Mouse (Mus musculus): ENCODE data around the gene Alkbh3. TPM values are rescaled to one million over a fixed set of nuclear protein-coding genes. Genes with fewer than 3 reads are reported as not detected.

Alkbh3 gene
- total RNA-seq, 2 experiments from 2014 or later: 54.8 to 55.7 TPM

DNA sequence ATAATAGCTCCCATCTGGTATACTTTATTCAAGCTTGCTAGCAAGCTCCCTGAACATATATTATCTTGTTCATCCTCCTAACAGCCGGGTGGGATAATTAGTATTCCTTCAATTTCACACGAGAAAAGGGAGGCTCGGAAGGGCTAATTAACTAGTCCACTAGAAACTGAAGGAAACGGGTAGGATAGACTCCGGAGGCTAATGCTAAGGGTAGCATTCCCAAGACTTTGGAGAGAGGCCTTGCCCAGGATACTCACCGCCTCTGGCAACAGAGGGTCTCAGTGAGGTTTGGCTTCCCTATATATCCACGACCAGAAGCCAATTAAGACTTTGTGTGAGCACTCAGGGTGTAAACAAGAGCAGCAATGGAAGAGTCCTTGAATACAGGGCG, 52.8 kb downstream of the Alkbh3 start:
- H3K4me3 ChIP-seq: no peak overlapping the region
- no peak for DNase-seq
- no peak for TF ChIP-seq CTCF (IDR thresholded peaks at IDR 0.05)
- intact Hi-C loops (cut with DNase I): no loop called here
- peak overlapping the region; percentile 80; the same call in 1 of the 2 replicates for H3K27ac ChIP-seq

DNA sequence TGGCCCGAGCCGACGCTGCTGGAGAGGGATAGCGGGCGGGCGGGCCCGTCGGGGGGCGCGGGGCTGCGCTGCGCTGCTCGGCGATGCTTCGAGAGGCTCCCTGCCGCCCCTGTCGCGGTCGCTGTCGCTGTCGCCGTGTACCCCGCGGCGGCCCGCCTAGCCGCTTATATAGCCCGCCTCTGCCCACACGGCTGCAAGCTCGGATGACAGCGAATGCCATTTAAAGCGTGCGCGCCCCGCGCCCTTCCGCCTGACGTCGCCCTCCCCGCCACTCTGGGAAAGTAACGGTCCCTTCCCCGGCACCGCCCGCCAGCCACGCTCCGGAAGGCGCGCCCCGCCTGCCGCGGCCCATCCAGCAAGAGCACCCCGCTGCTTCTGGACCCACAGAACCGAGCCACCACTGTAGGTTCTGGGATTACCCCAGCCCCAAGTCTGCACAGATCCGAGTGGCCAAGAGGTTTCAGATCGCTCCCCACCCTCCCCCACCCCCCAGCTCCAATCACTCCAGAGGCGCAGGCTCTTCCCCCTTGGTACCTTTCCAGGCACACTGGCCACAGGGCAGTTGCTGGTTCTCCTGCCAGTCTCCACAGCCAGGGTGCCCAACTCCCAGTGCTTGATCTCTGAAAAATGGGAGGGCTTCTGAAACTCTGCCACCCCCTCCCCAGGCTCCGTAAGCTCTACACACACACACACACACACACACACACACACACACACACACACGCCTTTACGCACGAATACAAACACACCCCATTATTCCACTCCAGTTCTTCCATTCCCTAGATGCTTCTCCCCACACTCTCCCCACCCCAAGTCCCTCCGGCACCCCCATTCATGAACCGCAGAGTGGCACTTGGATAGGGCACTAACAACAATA, 53.5 kb downstream of the Alkbh3 start, which contains the start of gene Gm13889:
Gene Gm13889 (minus strand): TSS at position 294 of the 877 bp plus-strand sequence.
- peak; percentile 88 for DNase-seq
- no peak for TF ChIP-seq CTCF (IDR thresholded peaks at IDR 0.05)
- peak within 1 kb of the TSS; percentile 81 for H3K4me3 ChIP-seq
- intact Hi-C loops (cut with DNase I): no loop called here
- peak within 1 kb of the TSS; percentile 80 for H3K27ac ChIP-seq

DNA sequence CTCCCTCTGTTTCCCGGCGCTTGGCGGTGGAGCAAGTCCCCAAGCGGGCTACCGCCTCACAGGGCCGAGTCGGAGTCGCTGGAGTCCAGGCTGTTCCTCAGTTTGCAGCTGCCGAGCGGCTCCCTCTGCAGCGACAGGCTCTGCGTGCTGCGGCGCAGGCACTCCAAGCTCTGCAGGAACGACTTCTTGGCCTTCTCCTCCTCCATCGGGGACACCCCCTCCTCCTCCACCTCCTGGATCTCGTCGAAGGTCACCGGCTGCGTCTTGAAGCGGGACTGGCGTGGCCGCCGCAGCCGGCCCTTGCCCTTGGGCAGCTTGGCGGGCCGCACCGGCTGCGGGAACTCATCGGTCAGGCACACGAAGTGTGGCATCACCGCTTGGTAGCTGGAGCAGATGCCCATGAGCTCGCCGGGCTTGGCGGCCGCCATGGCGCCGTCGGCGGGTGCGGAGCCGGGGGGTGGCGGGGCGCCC, 54.2 kb downstream of the Alkbh3 start:
- TF ChIP-seq CTCF (IDR thresholded peaks at IDR 0.05): no peak
- Histone ChIP-seq H3K4me3 (peak overlapping the region; percentile 81), H3K27ac (peak overlapping the region; percentile 80)
- DNase-seq: peak; percentile 69
- intact Hi-C loops (cut with DNase I): no loop called here

DNA sequence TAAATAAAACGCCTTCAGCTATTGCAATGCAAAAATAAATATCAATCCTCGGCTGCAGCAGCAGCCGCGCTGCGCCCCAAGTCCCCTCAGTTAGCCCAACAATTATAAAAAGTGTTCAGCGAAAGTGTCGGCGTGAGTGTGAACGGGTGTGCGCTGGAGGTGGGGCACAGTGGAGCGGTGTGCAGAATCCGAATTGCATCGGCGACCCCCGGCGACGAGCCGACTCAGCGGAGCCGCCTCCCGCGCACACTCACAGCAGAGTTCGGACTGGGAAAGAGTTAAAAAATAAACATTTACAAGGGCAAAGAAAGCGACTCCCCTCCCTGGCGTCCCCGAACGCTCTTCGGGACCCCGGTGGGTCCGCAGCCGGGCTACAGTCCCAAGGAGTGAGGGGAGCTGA, 54.7 kb downstream of the Alkbh3 start:
- intact Hi-C loops (cut with DNase I): loop anchor here (2.0 kb wide), 1 partner anchor 45 kb away; no protein-coding TSS in a partner anchor
- no peak for DNase-seq
- Histone ChIP-seq H3K4me3 (peak overlapping the region; percentile 81), H3K27ac (peak overlapping the region; percentile 80)
- TF ChIP-seq CTCF (IDR thresholded peaks at IDR 0.05): no peak

DNA sequence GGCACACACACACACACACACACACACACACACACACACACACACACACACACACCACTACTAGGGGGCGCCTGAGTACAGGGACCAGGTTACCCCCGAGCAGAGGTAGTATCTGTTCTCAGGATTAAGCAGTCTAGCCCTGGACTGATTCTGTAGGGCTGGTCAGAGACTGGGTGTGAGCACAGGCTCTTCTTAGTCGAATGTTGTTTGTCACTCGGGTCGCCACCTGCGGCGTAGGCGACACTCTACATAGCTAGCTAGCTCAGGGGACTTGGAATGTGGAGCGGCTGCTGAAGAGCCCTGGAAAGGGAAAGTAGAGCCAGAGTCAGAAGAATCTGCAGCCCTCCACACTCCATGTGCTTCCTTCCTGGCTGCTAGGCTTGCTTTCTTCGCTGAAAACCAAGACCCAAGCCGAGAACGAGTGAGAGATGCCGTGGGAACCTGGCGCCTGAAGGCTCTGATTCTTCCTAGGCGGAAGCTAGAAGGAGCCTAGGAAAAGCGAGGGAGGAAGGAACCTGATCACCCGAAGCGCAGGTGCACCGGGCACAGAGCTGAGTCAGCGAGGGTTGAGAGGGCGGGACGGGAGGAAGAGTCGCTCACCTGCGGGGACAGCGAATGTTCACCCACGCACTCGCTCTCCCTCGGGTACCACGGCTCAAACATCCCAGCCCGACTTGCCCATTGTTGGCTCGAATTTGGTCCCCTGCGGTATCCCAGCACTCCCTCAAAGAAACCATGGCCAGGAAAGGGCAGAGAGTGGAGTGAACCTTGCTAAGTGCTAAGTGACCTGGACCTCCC, 55.6 kb downstream of the Alkbh3 start:
- Histone ChIP-seq H3K27ac (peak overlapping the region; percentile 68), H3K4me3 (peak overlapping the region; percentile 81)
- intact Hi-C loops (cut with DNase I): loop anchor here (2.0 kb wide), 1 partner anchor 44 kb away; no protein-coding TSS in a partner anchor
- TF ChIP-seq CTCF (IDR thresholded peaks at IDR 0.05): no peak
- no peak for DNase-seq

DNA sequence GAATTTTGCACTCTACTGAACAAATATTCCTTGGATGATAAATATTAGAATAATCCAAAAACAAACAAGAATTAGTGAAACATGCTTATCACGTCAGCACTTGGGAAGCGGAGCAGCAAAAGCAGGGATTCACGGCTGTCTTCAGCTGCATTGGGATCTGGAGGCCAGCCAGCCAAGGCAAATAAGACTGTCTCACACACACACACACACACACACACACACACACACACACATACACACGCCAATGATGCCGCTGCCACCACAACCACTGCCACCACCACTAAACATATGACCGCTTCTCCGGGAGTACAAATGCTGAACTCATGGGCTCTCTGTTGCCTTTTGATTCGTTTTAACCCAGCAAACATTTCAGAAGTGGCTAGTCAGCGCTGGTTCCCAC, 56.9 kb downstream of the Alkbh3 start:
- no peak overlapping the region for H3K4me3 ChIP-seq
- TF ChIP-seq CTCF (IDR thresholded peaks at IDR 0.05): no peak
- intact Hi-C loops (cut with DNase I): loop anchor here (2.0 kb wide), 1 partner anchor 43 kb away; no protein-coding TSS in a partner anchor
- DNase-seq: no peak
- no peak overlapping the region for H3K27ac ChIP-seq

DNA sequence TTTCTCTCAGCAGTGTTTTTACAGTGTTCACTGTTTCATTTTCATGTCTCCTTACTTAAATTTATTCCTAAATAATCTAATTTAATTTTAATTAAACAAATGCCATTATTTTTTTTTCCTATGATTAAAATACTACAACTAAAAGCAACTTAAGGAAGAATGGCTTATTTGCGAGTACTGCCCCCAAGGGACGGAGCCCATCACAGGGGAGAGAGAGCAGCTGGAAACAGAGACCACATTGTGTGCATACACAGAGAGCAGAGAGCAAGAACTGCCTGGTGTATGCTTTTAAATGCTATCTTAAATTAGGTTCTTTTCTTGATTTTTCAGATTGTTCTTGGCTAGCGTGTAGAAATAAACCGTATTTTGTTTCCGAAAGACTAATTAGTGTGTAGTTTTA, 63.6 kb downstream of the Alkbh3 start:
- Histone ChIP-seq H3K27ac (no peak overlapping the region), H3K4me3 (no peak overlapping the region)
- no peak for DNase-seq
- intact Hi-C loops (cut with DNase I): no loop called here
- no peak for TF ChIP-seq CTCF (IDR thresholded peaks at IDR 0.05)

DNA sequence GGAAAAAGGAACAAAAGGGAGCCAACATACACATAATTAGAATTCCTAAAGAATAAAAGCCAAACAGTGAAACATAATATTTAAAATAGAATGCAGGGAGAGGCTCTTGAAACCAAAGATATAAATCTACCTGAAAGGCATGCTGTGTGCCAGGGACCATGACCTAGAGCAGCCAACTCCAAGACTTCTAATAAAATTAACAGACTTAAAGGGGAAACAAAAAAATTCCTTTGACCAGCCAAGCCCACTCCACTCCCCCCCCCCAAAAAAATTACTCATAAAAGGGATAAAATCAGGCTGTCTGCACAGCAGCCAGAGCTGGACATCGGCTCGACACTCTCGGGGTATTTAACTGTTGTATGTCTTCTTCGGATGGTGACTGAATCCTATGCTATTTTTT, 65.8 kb downstream of the Alkbh3 start:
- no peak for DNase-seq
- intact Hi-C loops (cut with DNase I): no loop called here
- H3K4me3 ChIP-seq: no peak overlapping the region
- no peak overlapping the region for H3K27ac ChIP-seq
- no peak for TF ChIP-seq CTCF (IDR thresholded peaks at IDR 0.05)

DNA sequence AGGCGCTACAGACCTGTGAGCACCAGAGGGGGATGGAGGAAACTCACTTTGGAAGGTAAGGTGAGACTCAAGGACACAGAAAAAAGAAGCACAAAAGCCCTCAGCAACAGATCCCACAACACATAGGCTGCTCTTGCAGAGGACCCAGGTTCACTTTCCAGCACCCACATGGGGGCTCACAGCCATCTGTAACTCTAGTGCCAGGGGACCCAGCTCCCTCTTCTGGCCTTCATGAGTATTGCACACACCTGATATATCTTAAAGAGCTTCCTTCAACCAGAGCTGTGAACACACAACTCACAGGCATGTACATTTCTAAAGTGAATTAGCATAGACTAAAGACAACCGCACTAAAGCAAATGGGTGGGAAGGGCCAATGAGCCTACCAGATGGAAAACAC, 66.5 kb downstream of the Alkbh3 start:
- intact Hi-C loops (cut with DNase I): no loop called here
- no peak for DNase-seq
- Histone ChIP-seq H3K27ac (no peak overlapping the region), H3K4me3 (no peak overlapping the region)
- peak; percentile 35; the same call in 1 of the 2 replicates for TF ChIP-seq CTCF (IDR thresholded peaks at IDR 0.05)

DNA sequence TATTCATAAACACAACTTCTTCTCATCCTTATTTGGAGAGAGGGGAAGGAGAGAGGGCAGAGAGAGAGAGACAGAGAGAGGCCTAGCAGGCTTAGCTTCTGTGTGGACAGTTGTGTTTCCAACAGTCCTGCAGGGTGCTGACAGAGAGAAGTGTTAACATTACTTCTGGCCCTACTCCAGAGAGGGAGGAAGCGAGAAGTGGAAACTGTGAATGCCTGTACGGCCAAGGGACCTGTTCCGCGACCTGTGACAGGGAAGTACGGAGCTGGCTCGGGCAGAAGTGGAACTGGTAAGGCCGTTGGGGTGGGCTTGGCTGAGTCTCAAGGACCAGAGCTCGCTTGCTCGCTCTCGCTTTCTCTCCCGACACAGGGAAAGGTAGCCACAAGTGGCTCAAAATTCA, 68.9 kb downstream of the Alkbh3 start:
- H3K4me3 ChIP-seq: peak overlapping the region; percentile 29
- no peak for TF ChIP-seq CTCF (IDR thresholded peaks at IDR 0.05)
- H3K27ac ChIP-seq: peak overlapping the region; percentile 12; the same call in 1 of the 2 replicates
- DNase-seq: no peak
- intact Hi-C loops (cut with DNase I): no loop called here

DNA sequence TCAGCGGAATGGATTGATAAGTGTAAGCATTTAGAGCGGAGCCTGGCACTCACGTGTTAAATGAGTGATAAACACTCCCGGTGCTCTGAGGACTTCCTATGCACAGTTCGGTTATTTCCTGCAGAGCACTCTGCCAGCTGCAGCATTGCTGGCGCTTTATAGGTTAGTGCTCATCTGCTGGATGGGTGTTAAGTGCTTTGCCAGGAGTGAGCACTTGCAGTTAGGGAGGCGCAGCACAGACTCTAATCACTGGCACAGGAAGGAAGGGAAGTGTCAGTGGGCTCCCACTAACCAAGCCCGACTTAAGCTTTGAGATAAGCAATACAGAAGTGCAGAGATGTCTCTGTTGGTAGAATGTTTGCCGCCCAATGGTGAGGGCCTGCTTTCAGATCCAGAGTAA, 72.1 kb downstream of the Alkbh3 start:
- Histone ChIP-seq H3K27ac (no peak overlapping the region), H3K4me3 (no peak overlapping the region)
- intact Hi-C loops (cut with DNase I): no loop called here
- TF ChIP-seq CTCF (IDR thresholded peaks at IDR 0.05): no peak
- DNase-seq: no peak

Other genes starting within 250 kb of the Alkbh3 start
- gene Ext2, start 188.2 kb downstream of the Alkbh3 start, total RNA-seq (2021): 10 to 100 TPM; 39.6 to 41.5 TPM
- gene Accs, start 160.9 kb downstream of the Alkbh3 start, total RNA-seq (2021): 1 to 10 TPM; 1.7 to 2.2 TPM
- gene Accsl, start 141.7 kb downstream of the Alkbh3 start, total RNA-seq (2021): not detected
- gene Gm13889, start 53.6 kb downstream of the Alkbh3 start, total RNA-seq (2021): 1 to 10 TPM; 4.1 to 6.1 TPM
- gene Gm27027, start 14.5 kb downstream of the Alkbh3 start, total RNA-seq (2021): not detected
- 1 to 10 TPM; 5.1 to 8.2 TPM for gene Hsd17b12, start 147.2 kb upstream of the Alkbh3 start, total RNA-seq (2021)